Mouse (Mus musculus): ENCODE data around the gene Olfr558.

- TF ChIP-seq CTCF (IDR thresholded peaks at IDR 0.05; ENCODE audit: borderline replicate concordance, insufficient read depth, low read depth, low read length) (no peak), POLR2A (IDR thresholded peaks at IDR 0.05; ENCODE audit: borderline replicate concordance, insufficient read depth, low read length) (no peak)
Observed at GRCm38 (mm10) chr7:102752086-102752485, 50.1 kb downstream of the Olfr558 start.
